Mouse (Mus musculus) heart, postnatal 10 days (tissue): Measurements from ENCODE around the gene Smad9. TPM values are rescaled to one million over a fixed set of nuclear protein-coding genes. Genes with fewer than 3 reads are reported as not detected.
"Not testable (repeated sequence)": the region's sequence is repeated elsewhere in the genome, so short reads cannot be mapped to it uniquely, and the experiment has no call there.

Experiments
- DNase-seq, 2 experiments: peaks; one replicate each; pipeline ENCODE4 v3.0.0; 2021
- intact Hi-C: fragments of 180-260 bp; cut with DNase I; formaldehyde crosslinking; loops from one replicate; pipeline ENCODE4 v1.15.1; 2025
- total RNA-seq, 2 experiments: library from RNA; stranded (reverse); gene quantifications; 2 replicates each; pipeline ENCODE4 v1.2.3; 2021

Smad9 gene
- total RNA-seq, 2 experiments from 2014 or later, result 1.3 to 2.0 TPM

DNA sequence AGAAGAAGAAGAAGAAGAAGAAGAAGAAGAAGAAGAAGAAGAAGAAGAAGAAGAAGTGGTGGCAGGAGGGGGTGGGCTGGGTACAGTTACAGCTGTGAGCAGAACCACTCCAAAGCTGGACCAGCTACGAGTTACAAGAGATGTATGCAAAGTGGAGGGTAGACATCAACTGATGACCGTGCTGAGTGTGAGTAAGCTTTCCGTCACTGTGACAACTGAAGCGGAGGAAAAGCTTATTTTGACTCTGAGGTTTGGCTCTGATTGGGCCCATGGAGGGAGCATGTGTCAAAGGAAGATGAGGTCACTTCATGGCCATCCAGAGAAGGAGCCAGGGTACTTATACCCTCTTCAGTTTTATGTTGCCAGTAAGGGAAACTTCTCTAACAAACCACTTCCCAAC is 2.0 kb upstream of the Smad9 start:
- intact Hi-C loops, result no loop called here
- no peak for DNase-seq

DNA sequence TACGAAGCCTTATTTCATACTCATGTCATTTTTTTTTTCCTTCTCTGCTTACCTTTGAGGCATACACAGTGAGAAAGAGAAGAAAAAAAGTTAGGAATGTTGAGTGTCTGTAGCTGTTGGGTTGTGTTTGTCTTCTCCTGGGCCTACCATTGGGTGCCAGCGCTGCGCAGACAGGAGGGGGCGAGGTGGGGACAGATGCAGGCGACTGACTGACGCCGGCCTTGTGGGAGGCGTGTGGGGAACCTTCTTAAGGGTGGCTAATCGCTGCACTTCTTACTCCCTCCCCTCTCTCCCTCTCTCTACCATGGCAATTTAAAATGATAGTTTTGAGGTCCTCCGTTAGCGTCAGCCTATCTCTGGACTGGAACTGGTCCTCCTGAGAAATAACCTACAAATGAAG is 676 bp downstream of the Smad9 start:
- peak; percentile 32 to 35 for DNase-seq
- intact Hi-C loops, result no loop called here

DNA sequence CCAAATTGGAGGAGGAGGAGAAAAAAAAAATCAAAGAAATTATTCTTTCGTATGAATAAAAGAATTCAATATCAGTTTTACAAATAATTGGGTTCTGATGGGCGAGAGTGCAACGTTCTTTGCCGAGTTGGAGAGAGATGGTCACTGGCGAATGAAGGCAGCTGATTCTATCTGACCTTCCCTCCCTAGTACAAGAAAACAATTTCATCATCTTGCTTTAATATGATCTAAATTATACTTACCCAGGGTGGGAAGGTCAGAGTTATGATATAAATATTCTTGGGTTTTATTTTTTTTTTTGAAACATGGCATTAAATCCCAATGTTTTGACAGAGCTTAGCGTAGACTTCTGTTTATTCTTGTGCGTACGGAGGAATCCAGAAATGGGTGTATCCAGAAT is 2.1 kb downstream of the Smad9 start:
- intact Hi-C loops, result no loop called here
- no peak for DNase-seq

DNA sequence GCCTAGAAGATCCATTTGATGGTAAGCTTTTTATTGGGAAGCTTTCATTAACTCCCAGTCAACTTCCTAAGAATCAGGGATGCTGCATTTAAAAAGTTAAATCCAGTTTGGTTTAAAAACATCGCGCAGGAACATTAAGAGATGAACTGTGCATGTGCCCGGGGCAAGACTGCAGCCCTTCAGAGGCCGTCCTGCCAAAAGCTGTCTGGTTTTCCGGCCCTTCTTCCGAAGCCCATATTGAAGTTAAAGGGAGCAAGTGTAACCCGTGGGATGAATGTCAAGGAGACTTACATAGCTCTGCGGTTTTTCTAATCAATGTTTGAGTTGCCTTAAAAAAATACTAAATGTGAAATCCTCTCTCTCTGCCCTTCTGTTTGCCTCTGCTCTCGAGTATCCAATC is 3.8 kb downstream of the Smad9 start:
- intact Hi-C loops, result no loop called here
- DNase-seq, result no peak

DNA sequence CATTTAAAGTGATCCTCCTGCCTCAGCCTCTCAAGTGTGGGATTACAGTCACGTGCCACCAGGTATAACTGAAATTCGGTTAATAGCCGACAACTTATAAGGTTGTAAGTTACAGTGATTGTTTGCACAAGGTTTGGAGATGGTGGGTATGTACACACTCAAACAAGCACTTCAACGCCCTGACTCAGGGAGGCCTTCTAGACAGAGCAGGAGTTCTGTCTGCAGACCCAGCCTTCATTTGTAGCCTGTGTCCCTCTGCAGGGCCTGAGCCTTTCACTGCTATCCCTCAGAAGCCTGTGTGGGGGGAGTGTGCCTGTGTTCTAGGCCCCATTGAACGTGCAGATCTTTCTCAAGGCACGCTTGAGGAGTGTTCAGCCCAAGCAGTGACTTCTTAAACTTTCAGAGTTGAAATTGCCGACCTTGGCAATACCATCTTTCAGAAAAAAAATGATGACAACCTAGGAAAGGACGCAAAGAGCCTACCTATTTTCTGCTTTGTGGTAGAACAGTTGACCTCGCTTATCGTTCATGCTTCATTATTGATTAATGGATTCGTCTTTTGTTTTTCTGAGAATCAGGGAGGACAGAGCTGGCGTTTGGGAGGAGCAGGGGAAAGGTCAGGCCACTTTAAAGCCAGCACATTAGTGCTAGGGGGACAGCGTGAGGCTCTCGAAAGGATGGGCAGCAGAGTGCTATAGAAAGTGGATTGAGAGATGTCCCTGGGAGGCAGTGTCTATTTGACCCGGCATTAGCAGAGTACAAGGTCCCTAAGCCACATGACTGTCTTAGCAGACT is 5.1 kb downstream of the Smad9 start:
- intact Hi-C loops, result no loop called here
- no peak for DNase-seq

DNA sequence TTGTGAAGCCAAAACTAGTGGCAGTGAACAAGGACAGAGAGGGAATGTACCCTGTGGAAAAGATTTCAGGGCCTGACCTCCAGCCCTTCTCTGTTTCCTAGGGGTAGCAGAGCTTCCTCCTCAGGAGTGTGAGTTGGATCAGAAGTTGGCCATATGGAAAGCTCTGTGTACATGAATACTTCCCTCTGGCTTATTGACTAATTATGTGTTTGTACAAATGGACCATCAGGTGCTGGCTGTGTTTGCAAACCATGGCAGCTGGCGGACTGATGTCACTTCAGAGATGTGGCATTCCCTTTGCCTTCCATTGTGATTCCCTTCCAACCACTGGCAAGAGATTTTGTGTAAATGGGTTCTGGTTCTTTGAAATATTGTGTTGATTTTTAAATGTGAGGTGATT is 5.9 kb downstream of the Smad9 start:
- no peak for DNase-seq
- intact Hi-C loops, result no loop called here

DNA sequence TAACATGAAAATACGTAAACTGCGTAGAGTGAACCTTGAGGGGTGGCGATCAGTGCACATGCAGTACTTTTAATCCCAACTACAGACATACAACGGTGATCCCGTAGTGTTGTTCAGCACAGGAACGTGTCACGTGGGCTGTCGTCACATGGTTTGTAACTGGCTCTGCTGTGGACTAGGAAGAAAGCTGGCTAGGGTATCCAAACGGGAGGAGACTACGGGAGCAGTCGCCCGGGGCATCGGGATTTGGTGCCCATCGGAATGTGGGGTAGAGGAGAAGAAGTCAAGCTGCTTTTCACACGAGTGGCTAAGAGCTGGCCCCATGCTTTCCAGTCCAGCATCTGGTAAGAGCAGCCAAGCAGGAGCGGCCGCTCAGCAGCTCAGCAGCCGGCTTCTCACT is 9.0 kb downstream of the Smad9 start:
- intact Hi-C loops, result no loop called here
- peak; percentile 37 to 57 for DNase-seq

DNA sequence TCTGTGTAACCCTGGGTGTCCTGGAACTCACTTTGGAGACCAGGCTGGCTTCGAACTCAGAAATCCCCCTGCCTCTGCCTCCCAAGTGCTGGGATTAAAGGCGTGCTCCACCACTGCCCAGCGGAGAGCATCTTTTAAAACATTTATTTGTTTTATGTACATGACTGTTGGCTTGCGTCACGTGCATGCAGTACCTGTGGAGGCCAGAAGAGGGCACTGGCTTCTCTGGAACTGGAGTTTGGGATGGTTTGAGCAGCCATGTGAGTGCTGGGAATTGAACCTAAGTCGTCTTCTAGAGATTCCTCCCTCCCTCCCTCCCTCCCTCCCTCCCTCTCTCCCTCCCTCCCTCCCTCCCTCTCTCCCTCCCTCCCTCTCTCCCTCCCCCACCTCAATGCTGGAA is 10.1 kb downstream of the Smad9 start:
- DNase-seq, result peak in 1 of 2 experiments; percentile 16
- intact Hi-C loops, result not testable (repeated sequence)

DNA sequence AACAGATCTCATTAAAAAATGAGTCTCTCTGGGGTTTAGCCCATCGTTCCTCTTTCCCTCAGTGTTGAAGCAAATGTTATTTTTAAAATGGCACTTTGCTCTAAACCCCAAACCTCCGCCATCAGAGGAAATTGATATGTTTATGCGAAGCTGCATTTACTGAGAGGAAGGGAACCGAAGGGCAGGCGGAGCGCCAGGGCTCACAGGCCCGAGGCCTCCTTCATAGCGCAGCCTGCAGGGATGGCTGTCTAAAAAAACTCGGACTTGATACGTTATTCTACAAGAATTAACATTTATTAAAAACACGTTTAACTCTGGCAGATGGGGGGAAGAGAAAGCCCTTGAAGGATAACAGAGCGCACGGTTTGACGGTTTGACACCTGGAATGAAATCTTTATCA is 10.7 kb downstream of the Smad9 start:
- intact Hi-C loops, result no loop called here
- no peak for DNase-seq

DNA sequence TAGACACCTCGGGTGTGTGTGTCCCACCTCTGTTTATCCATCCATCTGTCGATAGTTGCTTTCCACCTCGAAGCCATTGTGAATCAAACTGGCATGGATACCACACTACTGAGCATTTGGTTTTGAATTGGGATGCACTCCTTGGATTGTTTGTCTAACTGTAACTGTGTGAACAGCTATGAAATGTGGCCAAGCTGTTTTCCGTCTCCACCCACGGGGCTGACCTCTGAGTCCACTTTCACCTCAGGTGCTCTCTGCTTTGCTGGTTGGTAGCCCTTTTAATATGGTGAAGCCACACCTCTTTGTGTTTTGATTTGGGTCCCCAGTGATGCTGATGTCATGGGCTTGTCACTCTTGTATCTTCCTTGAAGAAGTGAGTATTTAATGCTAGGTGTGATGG is 11.4 kb downstream of the Smad9 start:
- intact Hi-C loops, result no loop called here
- DNase-seq, result no peak

DNA sequence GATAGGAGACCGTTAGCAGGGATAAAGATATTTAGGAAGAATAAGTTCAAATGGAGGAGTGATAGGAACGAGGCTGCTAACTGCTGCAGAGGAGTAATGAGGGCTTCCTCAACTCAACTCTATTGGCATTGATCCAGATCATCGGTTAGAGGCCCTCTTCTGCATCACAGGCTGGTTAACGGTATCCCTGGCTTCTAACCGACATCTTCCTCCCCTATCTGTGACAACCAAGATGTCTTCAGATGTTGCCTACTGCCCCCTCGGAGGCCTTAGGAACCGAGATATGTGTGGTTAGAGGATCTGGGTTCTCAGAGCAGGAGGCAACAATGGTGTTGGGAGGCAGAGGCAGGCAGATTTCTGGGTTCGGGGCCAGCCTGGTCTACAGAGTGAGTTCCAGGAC is 13.2 kb downstream of the Smad9 start:
- intact Hi-C loops, result no loop called here

DNA sequence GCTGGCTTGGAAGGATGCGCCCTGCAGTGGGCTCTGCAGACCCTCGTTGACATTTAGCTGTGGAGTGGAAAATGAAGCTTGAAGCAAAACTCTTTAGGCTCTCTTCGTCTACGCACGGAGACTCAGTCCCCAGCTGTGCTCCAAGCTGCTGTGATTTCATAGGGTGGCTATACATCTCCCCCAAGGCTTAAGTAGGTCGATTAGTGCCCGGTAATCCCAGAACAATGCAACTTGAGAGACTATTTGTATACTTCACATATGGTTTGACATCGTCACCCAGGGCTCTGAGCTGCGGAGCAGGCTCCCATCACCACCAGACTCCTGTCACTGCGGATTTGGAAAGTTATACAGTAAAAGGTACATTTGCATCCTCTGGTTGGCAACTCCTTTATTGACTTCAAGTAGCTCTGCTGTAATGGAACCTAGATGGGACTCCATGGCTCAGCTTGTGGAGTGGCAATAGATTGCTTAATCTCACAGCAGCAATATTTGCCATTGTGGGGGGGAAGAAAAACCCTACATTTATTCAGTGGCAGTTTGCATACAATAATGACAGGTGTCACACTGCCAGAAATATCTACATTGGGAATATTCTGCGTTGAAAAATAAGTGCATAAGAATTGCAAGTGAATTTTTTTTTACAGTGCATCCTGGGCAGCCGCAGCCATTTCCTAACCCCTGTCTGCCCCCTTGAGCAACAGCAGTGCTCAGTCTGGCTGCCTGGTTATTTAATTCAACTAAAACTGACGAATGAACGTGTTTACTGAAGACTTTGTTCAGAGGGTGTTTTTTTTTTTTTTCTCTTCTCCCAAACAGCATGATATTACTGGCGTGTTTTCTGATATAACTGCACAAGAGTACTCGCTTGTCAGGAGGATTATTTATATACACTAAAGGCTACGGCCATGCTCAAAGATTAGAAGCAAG is 14.2 kb downstream of the Smad9 start:
- no peak for DNase-seq
- intact Hi-C loops, result no loop called here

More for the DNA sequence above, 13.2 kb downstream of the Smad9 start:
- DNase-seq, result no peak

DNA sequence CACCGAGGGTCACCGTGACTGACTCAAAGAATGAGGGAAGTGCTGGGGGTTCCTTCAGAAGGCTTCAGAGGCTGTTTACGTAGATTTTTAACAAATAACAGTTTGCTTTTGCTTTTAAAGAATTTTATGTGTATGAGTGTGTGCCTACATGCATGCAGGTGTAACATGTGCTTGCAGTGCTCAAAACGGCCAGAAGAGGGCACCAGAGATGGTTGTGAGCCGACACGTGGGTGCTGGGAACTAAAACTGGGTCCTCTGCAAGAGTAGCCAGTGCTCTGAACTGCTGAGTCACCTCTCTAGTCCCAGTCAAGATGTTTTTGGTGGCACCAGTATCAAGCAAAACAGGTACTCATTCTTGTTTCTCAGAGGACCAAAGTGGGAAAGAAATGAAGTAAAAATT is 18.2 kb downstream of the Smad9 start:
- intact Hi-C loops, result no loop called here
- no peak for DNase-seq

DNA sequence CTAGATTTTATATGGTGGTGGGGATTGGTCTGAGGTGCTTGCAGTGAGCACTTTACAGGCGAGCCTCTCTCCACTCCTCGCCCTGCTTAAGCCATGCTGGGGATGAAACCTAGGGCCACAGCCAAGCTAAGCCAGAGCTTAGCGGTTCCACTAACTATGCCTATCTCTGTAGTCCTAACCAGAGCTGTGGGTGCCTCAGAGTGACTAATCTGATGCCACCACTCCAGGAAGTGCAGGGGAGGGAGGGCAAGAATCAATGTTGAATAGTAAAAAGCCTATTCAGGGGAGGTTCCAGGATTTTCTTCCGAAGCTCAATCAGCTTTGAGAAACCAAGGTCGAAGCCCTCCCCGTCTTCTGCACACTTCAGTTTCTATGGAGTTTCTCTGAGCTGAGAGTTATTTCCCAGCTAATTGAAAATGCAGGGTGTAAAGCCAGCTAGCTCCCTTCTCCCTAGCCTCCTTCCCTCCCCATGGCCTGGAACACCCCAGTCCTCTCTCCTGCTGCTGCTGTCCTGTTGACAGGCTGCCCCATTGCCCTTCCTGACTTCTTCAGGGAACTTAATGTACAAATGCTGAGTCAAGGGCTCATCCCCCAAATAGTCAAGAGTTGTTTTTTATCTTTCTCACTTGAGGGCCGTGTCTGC is 20.7 kb downstream of the Smad9 start:
- intact Hi-C loops, result no loop called here

DNA sequence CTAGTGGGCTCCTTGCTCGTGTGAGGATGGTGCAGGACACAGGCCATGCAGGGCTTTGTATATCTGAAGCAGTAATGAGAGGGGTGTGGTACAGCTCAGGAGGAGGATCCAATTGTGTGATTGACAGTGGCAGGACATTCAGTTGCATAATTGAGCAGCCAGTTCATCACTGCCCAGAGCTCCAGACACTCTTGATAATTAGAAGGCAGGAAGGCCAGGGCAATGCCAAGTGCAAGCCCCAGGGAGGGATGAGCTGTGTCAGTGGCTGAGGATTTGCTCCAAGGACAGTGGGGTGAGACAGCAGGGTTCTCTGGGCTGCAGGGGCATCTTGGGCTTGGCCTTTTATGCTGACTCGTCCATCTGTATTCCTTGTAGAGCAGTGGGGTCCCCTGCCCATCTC is 35.2 kb downstream of the Smad9 start:
- intact Hi-C loops, result no loop called here
- no peak for DNase-seq

More for the DNA sequence above, 20.7 kb downstream of the Smad9 start:
- no peak for DNase-seq

DNA sequence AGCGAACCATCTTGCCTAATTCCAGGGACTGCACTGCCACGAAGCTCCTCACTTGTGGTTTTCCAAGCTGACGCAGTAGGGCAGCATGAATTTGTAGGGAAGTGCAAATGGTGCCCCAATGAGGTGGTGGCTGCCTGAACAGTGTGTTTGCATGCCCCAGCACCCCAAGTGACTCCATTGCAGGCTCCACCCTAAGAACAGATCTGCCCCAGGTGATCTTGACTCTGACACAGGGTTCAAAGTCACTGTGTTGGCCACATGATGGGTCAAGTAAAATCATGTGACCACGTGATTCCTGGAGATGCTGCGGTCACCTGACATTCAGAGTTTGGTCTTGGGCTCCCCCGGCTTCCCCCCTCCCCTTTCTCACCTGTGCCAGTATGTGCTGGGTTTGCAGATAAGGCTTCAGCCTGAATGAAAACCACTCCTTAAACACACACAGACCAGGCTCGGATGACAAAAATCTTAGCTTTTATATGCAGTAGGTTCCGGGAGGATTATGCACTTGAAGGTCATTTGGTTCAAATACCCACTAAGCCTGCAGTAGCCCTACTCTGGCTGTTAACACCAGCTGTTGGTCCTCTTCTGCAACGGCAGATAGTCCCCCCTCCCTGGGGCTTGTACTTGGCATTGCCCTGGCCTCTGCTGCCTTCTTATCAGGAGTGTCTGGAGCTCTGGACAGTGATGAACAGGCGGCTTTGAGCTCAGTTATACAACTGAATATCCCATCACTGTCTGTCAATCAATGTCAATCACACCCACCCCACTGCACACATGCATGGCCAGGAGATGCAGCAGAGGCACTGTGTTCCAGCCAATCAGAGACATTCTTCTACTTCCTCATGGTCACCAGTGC is 36.7 kb downstream of the Smad9 start:
- intact Hi-C loops, result no loop called here

DNA sequence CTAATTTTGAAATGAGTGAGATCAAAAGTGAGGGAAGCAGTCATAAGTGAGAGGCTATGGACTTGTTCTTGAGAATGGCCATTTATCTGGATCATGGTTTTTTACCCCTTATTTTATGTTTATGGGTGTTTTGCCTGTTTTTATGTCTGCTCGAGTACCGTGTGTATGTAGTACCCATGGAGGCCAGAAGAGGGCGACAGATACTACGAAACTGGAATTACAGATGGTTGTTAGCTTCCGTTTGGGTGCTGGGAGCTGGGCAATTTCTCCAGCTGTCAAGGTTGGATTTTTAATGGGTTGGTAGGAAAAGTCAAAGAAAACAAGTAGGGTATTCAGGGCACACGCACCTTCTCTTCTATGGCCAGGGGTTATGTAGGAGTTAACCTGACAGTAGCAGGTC is 38.4 kb downstream of the Smad9 start:
- intact Hi-C loops, result no loop called here
- no peak for DNase-seq

More for the DNA sequence above, 36.7 kb downstream of the Smad9 start:
- DNase-seq, result no peak

DNA sequence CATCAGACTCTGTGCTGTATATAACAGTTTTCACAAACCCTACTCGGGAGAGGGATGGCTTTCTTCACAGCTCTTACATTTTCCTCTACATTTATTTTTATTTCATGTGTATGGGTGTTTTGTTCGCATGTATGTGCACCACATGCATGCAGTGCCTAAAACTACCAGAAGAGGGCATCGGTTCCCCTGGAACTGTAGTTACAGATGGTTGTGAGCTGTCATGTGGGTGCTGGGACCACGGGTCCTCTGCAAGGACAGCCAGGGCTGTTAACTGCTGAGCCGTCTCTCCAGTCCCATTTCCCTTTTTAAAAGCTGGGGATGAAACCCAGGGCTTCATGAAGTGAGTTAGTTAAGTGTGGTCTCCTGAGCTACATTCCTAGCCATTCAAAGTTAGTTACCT is 40.0 kb downstream of the Smad9 start:
- intact Hi-C loops, result no loop called here
- DNase-seq, result no peak

DNA sequence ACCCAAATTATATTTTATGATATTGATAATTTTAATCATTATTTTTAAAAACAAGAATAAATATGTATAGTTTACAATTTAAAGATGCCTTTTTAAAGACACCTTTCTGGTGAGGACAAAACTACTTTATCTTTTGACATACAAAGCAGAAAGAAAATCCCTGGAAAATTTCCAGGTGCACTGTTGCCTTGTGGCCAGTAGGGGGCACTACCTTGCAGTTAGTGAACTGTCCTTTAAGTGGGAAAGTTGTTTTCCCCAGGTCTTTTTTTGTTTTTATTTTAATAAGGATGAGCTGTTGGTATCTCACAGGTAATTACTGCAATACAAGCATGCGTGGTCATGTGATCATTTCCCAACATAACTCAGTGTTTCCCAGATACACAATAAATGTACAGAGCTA is 40.4 kb downstream of the Smad9 start:
- DNase-seq, result peak in 1 of 2 experiments; percentile 37
- intact Hi-C loops, result loop anchor here (2.0 kb wide), 1 partner anchor 61 kb away; the partner anchor contains the start of genes Alg5 and Exosc8

DNA sequence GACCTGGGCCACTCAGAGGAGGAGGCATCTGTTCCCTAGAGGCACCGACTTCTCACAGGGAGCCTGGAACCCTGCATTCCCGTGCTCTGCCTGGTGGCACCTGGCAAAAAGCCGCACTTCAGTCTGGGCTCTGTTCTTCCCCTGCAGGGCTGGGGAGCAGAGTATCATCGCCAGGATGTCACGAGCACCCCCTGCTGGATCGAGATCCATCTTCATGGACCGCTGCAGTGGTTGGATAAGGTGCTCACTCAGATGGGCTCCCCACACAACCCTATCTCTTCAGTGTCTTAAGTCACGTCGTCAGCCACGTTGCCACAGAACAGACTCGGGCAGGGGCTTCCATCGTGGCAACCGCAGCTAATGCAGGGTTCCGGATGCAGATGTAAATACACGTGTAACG is 41.8 kb downstream of the Smad9 start:
- peak; percentile 56 to 68 for DNase-seq
- intact Hi-C loops, result loop anchor here (2.0 kb wide), 1 partner anchor 62 kb away; the partner anchor contains the start of genes Alg5 and Exosc8
